Mouse (Mus musculus): ENCODE measurements around the gene Zc2hc1c.
"Not testable (repeated sequence)": the region's sequence is repeated elsewhere in the genome, so short reads cannot be mapped to it uniquely, and the experiment has no call there.

Gene Zc2hc1c

DNA sequence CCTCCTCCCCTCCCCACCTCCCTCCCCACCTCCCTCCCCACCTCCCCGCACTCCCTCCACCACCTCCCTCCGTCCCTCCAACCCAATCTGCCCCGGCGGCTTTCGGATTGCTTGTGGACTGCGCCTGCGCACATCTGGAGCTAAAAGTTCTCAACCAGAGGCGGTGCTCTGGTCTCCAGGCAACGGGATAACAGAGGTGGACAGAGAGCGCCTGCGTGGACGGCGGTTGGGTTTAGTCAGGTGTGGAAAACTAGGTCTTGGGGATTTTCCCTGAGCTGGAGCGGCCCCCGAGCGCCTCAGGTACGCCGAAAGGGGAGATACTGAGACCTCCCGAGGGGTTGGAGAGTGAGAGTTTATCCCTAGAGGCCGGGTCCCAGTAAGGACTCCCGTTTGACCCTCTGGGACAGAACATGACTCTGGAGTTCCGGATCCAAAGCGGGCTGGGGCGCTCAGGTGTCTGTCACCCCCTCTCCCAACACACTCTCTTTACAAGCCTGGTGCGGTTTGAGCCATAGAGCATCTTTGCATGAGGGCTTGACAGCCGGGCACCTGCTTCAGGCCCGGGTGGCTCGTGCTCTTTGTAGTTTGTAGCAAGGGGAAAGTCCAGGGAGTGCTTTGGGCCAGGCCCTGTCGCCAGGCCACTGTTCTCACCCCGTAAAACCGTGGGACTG is at the start of gene Zc2hc1c:
Gene Zc2hc1c (plus strand): TSS at position 106 of the 671 bp plus-strand sequence.
- peak; percentile 67 for DNase-seq (ENCODE audit: low spot score)

DNA sequence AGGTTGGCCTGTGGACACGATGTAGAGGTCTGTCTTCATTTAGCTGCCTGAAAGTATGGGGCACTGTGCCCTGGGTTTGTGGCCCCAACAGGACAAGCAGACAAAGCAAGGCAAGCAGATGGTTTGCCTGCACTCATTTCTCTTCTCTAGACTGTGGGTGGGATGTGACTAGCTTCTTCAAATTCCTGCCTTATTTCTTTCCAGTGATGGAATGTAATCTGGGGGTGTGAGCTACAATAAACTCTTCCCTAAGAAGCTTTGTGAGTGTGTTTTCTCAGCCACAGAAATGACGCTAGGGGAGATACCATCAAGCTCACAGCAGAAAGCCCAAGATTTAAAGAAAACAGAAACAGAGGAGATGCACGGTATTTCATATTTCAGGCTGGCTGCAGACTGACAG is 36.3 kb upstream of the Zc2hc1c start:
- no peak for DNase-seq (ENCODE audit: low spot score)

GRCm38 (mm10) chr12:85256074-85256751 is 32.2 kb upstream of the Zc2hc1c start:
- no peak for DNase-seq (ENCODE audit: low spot score)

- no peak for DNase-seq (ENCODE audit: low spot score)
Measured at GRCm38 (mm10) chr12:85257008-85257639, 31.3 kb upstream of the Zc2hc1c start.

- DNase-seq (ENCODE audit: low spot score), result no peak
Measured at GRCm38 (mm10) chr12:85262489-85262888, 25.9 kb upstream of the Zc2hc1c start.

DNA sequence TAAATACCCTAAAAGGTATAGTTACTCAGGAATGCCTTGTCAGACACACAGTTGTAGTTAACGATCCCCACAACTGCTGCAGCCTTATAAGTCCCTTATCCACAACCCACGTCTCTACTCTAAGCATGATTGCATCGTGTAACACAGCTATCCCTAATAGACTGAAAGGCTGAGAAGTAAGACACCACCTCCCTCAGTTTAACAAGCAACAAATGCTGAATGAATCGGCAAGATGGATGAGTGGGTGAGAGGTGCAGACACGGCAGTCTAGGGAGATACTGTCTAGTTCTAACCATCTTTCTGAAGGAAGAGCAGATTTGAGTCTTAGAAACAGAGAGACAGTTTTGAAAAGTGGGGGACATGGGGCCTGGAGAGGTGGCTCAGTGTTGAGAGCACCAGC is 25.2 kb upstream of the Zc2hc1c start:
- DNase-seq (ENCODE audit: low spot score), result no peak

DNA sequence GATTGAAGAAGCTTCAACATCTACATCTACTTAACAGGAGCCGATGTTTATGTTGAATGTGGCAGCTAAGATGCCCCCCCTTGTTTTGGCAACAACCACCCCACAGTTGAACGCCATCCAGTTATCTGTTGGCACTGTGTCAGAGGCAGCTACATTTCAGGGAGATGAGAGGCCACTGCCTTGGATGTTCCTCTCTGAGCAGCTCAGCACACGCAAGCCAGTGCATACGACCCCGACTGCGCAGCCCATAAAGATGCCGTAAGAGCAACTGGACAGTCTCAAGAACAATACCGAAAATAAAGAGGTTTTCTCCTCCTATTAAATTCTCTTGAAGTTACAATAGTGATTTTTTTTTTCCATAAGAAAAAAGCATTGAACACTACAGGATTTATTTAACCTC is 23.9 kb upstream of the Zc2hc1c start:
- DNase-seq (ENCODE audit: low spot score), result no peak

DNA sequence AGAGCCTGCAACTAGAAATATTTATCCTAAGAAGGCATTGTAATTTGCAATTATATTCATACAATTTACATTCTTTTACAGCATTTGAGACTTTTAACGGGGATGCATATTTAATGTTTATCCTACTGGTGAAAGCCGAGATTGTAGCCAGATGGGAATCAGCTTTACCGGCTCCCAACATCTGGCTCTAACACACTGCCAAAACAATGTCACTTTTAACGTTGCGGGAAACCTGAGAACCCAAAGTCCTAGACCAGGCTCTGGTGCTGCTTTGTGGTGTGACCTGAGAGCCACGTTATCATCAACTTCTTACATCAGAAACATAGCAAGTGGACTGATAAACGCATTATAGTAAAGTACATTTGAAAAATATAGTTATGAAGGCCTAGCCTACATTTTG is 23.5 kb upstream of the Zc2hc1c start:
- no peak for DNase-seq (ENCODE audit: low spot score)

DNA sequence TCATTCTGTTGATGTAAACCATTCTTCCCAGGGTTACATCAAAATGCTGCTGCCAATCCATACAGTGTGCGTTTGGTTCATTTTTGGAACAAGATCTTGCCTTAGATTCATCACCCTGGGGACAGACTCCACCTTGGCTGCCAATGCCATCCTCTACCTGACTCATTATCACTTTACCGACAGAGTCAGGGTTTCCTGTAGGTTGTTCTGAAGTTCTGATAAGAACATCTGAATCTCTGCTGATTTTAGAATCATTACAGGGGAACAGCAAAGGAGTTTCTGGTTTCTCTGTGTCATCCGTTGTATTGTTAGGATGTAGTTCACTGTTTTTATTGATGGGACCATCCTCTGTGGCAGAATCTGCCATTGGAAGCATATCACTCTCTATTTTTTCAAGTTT is 22.1 kb upstream of the Zc2hc1c start:
- no peak for DNase-seq (ENCODE audit: low spot score)

DNA sequence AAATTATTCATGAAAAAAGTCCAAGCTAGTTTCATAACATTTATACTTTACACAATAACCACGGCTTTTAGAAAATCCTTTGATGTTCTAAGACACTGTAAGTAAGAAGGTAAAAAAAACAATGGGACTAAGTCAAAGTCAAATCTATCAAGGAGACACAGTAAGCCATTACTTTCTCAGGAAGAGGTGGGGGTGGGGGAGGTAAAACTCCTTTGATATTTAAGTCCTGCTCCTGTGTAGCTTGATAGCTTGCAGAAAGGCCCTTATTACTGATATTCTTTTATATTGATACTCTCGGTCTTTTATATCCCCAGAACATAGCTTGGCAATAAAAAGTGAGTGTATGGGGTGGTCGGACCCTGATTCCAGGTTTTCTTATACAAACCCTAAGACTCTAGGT is 18.6 kb upstream of the Zc2hc1c start:
- no peak for DNase-seq (ENCODE audit: low spot score)

- DNase-seq (ENCODE audit: low spot score), result peak; percentile 78
Measured at GRCm38 (mm10) chr12:85270319-85270718, 18.1 kb upstream of the Zc2hc1c start, which contains the start of gene Mlh3. TSS of gene Mlh3 (minus strand) at chr12:85270599.

DNA sequence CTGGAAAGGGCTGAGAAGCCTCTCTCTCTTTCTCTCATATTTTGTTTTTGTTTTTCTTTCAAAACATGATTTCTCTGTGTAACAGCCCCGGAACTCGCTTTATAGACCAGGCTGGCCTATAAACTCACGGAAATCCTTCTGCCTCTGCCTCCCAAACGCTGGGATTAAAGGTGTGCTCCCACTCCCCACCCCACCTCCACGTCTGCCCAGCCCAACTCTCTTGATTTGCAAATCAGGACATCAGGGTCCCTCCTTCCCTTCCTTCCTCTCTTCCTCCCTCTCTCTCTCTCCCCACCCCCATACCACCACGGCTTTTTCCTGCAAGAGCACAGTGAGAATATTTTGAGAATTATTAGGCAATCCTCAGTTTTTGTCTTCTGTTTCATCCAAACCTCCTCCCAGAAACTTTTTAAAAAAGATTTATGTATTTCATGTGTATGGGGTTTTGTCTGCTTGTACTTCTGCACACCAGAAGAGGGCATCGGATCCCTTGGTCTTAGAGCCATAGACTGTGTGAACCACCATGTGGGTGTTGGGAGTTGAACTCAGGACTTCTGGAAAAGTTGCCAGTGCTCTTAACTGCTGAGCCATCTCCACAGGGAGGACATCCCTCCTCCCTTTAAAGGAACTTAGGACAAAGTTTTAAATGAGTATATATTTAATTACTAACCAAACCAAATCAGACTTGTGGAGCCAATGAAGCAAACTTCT is 17.1 kb upstream of the Zc2hc1c start:
- no peak for DNase-seq (ENCODE audit: low spot score)

DNA sequence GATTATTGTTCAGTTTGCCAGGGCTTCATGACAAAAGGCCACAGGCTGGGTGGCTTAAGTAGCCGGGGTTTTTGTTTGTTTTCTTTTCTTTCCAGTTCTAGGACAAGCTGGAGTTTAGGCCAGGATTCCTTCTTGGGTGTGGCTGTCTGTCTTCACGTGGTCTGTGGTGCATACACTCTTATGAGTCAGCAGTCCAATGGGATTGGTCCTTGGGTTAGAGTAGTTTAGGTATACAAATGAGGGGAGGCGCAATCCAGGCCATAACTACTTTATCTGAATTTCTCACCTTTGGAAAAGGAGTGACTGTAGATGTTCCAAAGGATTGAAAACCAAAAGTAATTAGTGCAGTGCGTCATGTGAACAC is 16.6 kb upstream of the Zc2hc1c start:
- no peak for DNase-seq (ENCODE audit: low spot score)

- DNase-seq (ENCODE audit: low spot score), result no peak
Measured at GRCm38 (mm10) chr12:85273508-85273907, 14.9 kb upstream of the Zc2hc1c start.

GRCm38 (mm10) chr12:85276273-85276672 is 12.1 kb upstream of the Zc2hc1c start:
- DNase-seq (ENCODE audit: low spot score), result no peak

GRCm38 (mm10) chr12:85278919-85279318 is 9.5 kb upstream of the Zc2hc1c start:
- DNase-seq (ENCODE audit: low spot score), result peak; percentile 58

GRCm38 (mm10) chr12:85279396-85280080 is 8.9 kb upstream of the Zc2hc1c start:
- DNase-seq (ENCODE audit: low spot score), result peak; percentile 51

- peak; percentile 99 for DNase-seq (ENCODE audit: low spot score)
Measured at GRCm38 (mm10) chr12:85280105-85280844, 8.1 kb upstream of the Zc2hc1c start.

- DNase-seq (ENCODE audit: low spot score), result peak; percentile 58
Measured at GRCm38 (mm10) chr12:85280845-85281651, 7.3 kb upstream of the Zc2hc1c start.

- not testable (repeated sequence) for DNase-seq (ENCODE audit: low spot score)
Measured at GRCm38 (mm10) chr12:85281756-85282155, 6.6 kb upstream of the Zc2hc1c start.
